Mouse (Mus musculus) C2C12 (cell line): ENCODE data around the gene Acadl.

ENCODE experiments used
- CTCF ChIP-seq: IDR thresholded peaks from one replicate; pipeline ENCODE4 v1.5.1; 2011; ENCODE audit not compliant: control insufficient read depth, insufficient read depth, insufficient read length
- MYOG ChIP-seq: IDR thresholded peaks from one replicate; pipeline ENCODE4 v1.6.1; 2011; ENCODE audit not compliant: control insufficient read depth, insufficient read length; ENCODE audit errors: extremely low read depth
- USF1 ChIP-seq: IDR thresholded peaks from one replicate; pipeline ENCODE4 v1.6.1; 2011; ENCODE audit warnings: low read depth, mild to moderate bottlenecking, control low read depth, moderate library complexity

DNA sequence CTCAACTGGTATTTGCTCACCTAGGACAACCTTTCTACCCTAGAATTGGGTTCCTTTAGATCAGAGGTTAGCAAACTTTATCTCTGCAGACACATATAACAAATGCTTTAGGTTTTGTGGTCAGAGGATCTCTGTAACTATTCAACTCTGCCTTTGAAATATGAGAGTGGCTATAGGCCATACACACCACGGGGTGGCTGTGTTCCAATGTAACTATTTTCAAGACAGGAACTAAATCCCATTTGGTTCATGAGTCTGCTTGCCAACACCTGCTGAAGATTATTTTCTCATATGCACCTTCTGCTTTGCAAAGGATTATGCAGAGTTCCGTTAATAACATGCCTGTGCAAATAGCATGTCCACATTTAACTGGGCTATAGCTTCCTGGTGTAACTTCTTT lies 80.8 kb downstream of the Acadl start:
- TF ChIP-seq CTCF = no peak
- no peak for TF ChIP-seq USF1
- TF ChIP-seq MYOG = no peak
